Mouse (Mus musculus) thymus, adult 18-20 months (tissue): ENCODE results near the gene Itm2b.

Experiments used
- DNase-seq, 2 experiments: peaks; one replicate each; pipeline ENCODE4 v3.0.0; 2022; ENCODE audit warnings: mixed read lengths in 2 of 2

Itm2b gene

GRCm38 (mm10) chr14:73368221-73368620 is 16.9 kb downstream of the Itm2b start:
- DNase-seq, result no peak

- no peak for DNase-seq
Measured at GRCm38 (mm10) chr14:73366278-73366677, 18.8 kb downstream of the Itm2b start.

GRCm38 (mm10) chr14:73363782-73364181 is 21.3 kb downstream of the Itm2b start:
- no peak for DNase-seq

- DNase-seq, result no peak
Measured at GRCm38 (mm10) chr14:73354700-73355099, 30.4 kb downstream of the Itm2b start.

- DNase-seq, result no peak
Measured at GRCm38 (mm10) chr14:73351118-73351517, 34.0 kb downstream of the Itm2b start.

GRCm38 (mm10) chr14:73350029-73350428 is 35.1 kb downstream of the Itm2b start:
- DNase-seq, result no peak

- no peak for DNase-seq
Measured at GRCm38 (mm10) chr14:73349061-73349670, 35.9 kb downstream of the Itm2b start.

GRCm38 (mm10) chr14:73347302-73347701 is 37.8 kb downstream of the Itm2b start:
- DNase-seq, result no peak

- no peak for DNase-seq
Measured at GRCm38 (mm10) chr14:73345614-73346013, 39.5 kb downstream of the Itm2b start.

GRCm38 (mm10) chr14:73340051-73340755 is 44.9 kb downstream of the Itm2b start:
- no peak for DNase-seq

GRCm38 (mm10) chr14:73339615-73340014 is 45.5 kb downstream of the Itm2b start:
- DNase-seq, result no peak

GRCm38 (mm10) chr14:73336316-73337080 is 48.6 kb downstream of the Itm2b start:
- DNase-seq, result no peak

GRCm38 (mm10) chr14:73334926-73335805 is 49.9 kb downstream of the Itm2b start:
- DNase-seq, result no peak

GRCm38 (mm10) chr14:73333880-73334279 is 51.2 kb downstream of the Itm2b start:
- DNase-seq, result no peak

GRCm38 (mm10) chr14:73331386-73331785 is 53.7 kb downstream of the Itm2b start:
- no peak for DNase-seq

GRCm38 (mm10) chr14:73329871-73330270 is 55.2 kb downstream of the Itm2b start:
- DNase-seq, result no peak

- no peak for DNase-seq
Measured at GRCm38 (mm10) chr14:73326511-73326910, 58.6 kb downstream of the Itm2b start.

- peak; percentile 65 to 68 for DNase-seq
Measured at GRCm38 (mm10) chr14:73325456-73326381, 59.4 kb downstream of the Itm2b start, which contains the start of gene Rb1. Rb1 (minus strand) TSS chr14:73325822.

- DNase-seq, result peak; percentile 61 to 65
Measured at GRCm38 (mm10) chr14:73324634-73325455, 60.2 kb downstream of the Itm2b start.

GRCm38 (mm10) chr14:73323965-73324364 is 61.1 kb downstream of the Itm2b start:
- no peak for DNase-seq

GRCm38 (mm10) chr14:73322142-73322541 is 62.9 kb downstream of the Itm2b start:
- no peak for DNase-seq
